Mouse (Mus musculus): ENCODE results near the gene Plpp1.

Plpp1 gene

DNA sequence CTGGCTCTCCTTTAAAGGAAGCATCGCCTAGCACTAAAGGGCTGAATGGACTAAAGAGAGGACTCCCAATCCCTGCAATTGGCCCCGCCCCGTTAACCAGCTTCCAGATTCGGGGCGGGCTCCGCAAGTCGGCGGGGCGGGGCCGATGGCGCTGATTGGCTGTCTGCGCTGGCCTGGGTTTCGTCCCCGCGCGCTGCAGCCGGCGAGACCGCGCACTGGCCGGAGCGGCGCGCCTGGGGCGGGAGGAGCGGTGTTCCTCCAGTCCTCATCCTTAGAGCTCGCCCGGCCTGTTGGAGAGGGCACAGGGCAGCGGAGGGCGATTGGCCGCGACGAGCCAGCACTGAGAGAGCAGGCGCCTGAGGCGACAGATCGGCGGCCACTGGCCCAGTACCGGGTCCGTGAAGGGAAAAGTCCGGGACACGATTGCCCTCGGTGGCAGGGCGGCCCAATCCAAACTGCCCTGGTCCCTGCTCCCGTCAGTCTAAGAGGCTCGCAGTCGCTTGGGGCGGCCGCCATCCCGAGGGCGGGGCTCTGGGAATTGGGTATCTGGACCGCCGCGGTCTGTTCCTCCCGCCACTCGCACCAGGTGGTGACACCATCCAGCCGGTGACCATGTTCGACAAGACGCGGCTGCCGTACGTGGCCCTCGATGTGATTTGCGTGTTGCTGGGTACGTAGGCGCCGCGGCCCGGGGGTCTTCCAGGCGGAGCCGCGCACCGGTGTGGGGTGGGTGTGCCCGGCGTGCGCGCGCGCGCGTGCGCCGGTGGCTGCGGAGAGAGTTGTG, at the start of gene Plpp1:
Gene Plpp1, plus strand, starts transcription at position 196 of the 784 bp plus-strand sequence.
- peak; percentile 97 for DNase-seq

DNA sequence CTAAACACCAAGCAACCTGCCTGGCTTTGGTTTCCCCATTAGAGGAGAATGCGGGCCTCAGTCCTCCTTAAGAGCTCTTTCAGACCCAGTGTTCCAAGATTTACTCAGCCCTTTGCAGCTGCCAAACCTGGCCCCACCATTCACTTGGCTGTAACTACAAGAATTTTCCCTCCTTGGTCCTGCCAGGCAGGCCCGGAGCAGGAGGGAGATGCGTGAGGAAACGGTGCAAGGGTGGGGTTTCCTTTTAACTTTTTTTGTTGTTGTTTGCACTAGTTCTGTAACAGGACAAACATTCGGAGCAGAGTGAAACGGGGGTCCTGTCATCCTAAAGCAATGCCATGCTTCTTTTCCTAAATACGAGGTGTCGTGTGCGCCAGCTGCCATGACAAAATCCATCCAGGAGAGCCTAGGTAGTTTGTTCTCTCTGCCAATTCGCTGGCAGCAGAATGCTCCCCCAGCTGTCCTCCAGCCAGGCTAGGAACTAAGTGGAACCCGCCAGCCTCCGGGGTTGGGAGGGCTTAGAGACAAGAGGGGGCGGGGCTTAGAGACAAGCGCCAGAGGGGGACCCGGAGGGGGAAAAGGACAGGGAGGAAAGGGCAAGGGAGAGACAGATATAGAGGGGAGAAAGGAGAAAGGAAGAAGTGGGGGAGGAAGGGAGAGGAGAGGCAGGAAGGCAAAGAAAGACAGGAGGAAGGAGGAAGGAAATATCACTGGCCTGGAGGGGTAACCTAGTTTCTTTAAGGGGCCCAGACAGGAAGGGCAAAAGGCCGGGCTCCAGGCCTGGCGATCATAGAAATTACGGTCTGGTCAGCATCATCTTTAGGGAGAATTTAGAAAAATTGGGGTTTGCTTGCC, 48.9 kb upstream of the Plpp1 start:
- DNase-seq, result no peak

DNA sequence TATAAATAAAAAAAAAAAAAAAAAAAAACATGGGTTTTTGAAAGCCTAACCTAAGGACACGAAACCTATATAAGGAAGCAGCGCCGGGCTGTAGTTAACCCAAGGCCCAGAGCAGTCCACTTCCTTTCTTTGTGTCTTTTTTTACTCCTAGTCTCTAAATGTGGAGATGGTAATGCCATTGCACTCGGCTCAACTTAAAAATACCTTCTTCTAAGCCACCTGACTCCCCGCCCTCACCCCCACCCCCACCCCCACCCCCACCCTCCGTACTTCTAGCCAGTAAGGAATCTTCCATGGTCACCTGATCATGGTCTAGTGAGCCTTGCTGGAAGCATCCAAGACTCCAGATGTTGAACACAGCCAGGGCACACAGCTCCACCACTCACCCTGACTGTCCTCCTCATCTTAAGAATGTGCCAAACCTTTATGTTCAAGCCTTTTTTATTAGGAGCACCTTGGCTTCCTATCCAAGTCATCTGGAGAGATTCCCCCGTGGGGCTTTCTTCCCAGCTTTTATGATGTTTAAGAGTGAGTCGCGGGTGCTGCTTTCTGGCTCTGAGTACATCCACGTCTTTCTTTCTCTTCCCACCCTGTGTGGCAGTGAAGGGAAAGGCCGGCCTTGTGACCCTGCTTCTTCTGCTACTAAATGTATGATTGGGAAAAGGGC, 48.1 kb upstream of the Plpp1 start:
- no peak for DNase-seq

DNA sequence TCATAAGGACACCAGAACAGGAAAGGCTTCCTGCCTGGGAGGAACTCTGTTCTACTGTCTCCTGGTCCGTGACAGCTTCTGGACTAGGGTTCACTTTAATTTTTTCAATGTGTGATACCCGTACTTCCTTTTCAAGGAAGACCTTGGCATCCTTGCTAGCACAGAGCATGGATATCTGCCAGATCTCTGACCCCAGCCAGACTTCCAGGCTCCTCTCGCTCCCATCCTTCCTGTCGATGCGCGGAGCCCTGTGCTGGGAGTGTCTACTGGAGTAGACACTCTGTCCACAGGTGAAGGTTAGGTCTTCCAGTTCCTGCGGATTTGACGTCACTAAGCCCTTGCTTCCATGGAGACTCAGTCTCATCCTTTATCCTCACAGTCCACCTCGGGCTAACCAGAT, 47.1 kb upstream of the Plpp1 start:
- no peak for DNase-seq

DNA sequence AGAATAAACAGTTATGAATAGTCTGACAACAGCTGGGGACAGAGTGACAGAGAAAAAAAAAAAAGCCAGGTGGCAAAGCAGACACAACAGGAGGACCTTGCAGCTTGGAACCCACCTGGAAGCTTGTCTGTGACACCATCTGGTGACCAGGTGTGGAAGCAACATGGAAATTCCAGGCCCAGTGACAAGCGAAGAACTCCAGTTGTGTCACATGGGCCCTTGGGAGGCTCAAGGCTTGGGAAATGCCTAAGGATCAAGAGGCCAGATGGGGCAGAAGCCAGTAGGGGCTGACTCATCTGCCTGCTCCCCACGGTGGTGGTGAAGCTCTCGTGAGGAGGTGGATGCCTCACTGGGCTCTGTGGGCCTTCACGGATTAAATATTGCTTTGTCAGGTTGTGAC, 45.7 kb upstream of the Plpp1 start:
- peak; percentile 19 for DNase-seq

DNA sequence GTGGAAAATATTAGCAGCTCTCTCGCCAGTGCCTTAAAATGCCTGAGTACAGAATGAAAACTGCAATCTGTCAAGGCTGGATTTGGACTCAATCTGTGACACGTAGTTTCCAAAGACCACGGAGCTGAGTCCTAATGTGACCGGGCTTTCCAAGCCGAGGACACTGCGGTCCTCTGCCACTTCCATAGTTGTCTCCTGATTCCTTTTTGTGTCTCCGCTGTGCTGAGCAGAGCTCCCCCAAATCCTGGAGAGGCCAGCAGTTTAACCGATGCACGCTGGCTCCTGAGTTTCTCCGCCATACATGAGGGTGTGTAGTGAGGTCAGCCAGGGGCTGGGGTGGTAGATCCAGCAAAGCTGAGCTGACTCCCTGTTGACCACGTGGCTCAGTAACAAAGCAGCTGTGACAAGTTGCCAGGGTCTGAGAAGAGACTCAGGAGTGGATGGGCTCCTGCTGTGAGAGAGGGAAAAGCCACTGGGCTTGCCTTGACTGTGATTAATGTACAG, 45.0 kb upstream of the Plpp1 start:
- DNase-seq, result no peak

DNA sequence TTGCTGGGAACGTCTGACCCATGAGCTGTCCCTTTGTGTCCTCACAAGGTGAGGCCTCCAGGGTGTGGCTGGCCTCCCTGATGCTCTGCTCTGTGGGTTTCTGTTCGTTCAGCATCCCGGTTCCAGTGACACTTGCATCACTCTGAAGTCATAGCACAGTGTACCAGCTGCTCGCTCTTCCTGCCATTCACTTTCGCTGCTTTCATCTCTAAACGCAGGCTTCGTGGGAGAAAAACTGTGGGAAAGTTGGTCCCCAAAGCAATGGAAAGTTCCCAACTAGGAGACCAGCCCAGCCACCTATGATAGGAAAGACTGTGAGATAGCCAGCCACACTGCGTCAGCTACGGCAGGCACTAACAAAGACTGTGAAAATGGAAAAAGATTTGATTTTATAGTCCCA, 43.2 kb upstream of the Plpp1 start:
- DNase-seq, result no peak

DNA sequence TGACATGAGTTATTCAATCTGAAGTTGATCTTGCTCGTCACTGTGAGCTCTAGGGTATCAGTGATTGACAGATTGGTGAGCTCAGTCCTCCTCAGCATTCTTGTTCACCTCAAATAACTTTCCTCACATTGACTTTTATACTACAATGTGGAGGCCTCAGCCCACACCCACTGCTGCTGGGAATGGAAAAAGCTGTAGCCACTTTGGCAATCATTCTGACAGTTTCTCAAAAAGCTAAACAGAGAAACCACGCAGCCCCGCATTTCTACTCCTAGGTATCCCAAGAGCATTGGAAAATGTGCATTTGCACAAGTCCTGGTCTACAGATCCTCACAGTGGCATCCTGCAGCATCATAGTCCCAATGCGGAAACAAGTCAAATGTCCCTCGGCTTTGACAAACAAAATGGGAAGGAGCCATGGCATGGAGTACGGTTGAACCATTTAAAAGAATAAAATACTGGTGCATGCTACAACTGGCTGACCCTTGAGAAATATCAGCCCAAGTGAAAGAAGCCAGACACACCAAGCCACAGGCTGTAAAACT, 42.0 kb upstream of the Plpp1 start:
- no peak for DNase-seq

DNA sequence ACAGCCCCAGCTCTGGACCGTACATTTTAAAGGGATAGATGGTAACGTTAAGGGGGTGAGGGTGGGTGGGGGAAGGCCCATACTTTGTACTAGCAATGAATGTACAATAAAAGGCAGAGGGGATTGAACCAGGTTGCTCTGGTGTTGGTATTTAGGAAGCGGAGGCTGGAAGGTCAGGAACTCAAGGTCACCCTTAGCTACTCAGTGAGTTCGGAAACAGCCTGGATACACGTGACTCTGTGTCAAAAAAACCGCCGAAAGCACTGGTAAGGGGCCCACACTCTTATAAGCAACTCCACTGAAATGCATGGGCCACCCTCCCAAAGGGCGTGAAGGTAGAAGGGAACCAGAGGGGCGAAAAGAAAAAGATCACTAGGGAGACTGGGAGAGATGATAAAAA, 41.2 kb upstream of the Plpp1 start:
- DNase-seq, result no peak

DNA sequence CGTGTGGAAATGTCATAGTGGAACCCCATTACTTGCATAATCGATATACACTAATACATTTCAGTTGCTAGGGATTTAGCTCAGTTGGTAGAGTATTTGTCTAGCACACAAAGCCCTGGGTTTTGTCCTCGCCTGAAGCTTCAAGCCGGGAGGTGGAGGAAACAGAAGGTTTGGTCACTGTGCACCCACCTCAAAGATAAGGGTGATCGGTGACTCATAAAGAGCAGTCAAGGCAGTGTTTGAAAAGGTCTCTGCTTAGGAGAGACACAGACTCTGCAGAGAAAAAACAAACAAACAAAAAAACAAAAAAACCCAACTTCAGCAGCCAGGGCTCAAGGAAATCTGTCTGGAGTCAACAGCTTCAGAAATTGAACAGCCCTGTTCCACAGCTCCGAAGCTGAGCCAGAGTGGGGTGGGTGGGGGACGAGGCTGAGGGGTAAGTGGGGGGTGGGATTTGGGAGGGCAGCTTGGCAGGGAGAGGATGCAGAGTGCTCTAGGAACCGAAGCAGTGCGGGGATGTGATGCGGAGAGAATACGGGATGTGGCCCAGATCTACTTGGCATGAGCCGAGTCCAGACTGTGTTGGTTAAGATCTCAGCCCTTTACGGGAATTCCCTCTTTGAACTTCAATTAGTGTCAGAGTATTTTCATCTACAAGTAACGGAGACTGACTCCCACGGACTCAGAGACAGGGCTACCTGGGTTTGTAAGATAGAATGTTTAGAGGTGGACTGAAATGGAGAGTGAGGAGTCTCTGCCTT, 40.6 kb upstream of the Plpp1 start:
- DNase-seq, result no peak

DNA sequence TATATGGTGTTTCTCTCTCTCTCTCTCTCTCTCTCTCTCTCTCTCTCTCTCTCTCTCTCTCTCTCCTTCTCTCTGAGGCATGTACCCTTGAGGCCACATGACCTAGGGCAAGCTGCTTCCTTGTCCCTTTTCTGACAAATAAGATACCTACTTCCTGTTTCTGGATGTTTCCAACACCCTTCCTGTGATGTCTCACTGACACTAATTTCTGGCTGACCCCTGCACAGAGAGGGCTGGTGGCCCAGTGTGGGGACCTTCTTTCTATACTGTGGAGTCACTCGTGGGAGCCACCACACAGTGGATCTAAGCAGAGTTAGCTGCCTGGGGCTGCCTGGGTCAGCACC, 40.1 kb upstream of the Plpp1 start:
- DNase-seq, result no peak

DNA sequence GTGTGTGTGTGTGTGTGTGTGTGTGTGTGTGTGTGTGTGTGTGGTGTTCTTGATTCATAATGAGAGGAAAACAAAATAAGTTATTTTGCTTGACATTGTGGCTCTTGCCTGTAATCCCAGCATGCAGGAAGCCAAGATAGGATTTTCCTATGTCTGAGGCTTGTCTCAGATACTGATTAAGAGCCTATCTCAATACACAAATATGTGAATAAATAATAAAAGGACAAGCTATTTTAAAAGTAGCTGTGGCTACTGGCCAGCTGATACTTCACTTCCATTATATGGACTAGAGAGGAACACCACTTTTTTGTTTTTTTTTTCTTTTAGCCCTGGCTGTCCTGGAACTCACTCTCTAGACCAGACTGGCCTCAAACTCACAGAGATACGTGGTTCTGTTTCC, 38.8 kb upstream of the Plpp1 start:
- no peak for DNase-seq

DNA sequence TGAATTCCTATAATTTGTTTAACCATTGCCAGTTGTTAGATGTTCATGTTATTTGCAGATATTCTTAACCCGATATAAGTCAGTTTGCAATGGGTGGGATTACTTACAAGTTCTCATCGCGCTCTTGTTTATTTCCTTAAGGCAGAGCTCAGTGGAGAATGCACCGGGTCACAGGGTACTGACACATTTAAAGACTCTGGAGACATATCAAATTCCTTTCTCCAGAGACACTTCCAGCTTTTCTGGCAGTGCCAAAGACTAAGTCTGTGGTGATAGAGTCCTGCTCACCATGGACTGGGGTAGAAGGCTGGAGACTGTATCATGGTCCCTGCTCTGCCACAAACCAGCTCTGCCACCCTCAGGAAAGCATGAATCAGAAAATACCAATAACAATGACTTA, 38.0 kb upstream of the Plpp1 start:
- no peak for DNase-seq

DNA sequence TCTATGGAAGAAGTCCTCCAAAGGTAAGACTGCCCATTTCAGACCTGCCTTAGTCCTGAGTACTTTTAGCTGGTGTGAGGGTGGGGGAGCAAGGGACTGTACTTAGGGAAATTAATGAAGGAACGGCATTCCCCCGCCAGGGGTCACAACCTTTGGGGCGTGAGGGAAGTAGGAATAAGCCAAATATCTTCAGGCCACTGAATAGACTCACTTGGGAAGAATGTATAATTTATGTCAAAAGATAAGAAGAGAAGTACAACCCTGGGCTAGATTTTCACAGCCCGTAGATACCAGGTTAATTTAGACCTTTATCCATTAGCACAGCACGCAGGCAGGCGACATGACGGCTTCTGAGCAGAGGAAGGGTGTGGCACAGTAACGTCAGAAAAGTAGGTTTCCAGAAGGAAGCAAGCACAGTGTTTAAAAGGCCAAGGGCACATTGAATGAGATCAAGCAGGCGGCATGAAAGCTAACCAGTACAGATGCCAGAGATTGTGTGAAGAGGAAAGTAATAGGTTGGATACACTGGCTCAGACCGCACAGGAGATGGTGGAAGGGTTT, 37.0 kb upstream of the Plpp1 start:
- DNase-seq, result no peak

DNA sequence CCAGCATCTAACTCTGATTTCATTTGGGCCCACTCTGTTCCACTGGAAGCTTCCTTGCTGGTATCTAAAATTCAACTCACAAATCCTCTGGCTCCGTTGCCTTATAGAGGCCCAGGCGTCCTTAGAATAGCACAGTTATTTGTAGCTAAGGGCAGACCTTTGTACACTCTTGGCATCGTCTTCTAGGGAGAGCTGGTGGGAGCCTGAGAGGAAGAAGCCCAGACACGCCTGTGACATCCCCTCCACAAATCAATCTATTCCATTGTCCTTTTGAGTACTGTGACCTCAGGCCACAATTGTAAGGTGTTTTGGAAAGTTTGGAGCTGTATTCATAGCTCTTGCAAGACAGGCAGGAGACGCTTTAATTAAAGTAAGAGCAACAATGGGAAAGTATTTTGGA, 36.0 kb upstream of the Plpp1 start:
- DNase-seq, result no peak

DNA sequence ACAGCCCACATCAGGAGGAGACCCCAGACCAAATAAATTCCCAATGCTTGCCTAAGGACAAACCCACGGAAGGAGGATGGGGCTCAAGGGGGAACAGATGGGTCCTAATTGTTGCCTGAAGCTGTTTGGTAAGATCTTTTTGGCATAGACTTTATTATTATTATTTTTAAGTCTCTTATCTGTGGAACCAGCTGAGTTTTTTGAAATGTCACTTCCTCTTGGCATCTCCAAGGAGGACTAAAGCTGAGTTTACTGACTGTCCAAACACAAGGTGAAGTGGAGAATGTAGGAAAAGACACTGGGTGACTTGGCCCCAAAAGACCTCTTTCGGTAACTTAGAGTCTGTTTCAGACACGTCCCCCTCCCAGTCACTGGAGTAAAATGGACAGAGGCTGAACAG, 34.9 kb upstream of the Plpp1 start:
- DNase-seq, result no peak

DNA sequence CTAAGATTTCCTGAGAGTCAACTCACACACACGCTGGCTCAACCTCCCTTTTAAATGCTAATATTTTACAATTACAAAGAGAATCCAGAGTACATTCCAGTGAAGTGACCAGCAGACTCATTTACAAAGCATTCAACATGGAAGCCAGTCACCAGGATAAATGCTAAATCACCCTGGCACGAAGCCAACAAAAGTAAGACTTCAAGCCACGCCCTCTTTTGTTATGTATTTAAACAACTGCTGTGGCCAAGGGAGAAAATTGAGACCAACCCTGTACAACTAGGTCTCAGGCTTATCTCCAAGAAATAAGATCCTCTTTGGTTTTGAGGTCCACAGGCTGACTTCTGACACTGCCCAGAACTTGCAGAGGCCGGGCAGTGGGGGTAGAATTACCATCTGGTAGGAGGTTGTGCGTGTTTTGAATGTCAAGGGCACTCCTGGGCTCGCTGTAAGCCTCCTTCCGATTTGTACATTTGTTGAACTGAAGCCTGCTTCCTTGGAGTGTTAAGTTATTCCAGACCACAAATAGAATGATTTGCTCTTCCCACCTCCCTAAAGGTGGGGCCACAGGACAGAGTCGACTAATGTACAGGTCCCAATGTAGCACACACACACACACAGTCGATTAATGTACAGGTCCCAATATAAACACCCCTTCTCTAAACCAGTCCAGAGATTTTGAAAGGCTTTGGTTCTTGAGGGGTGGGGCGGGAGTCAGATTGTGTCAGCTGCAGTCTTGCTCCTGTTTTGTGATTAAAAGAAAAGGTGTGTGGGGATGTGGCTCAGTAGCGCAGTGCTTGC, 29.9 kb upstream of the Plpp1 start:
- no peak for DNase-seq

DNA sequence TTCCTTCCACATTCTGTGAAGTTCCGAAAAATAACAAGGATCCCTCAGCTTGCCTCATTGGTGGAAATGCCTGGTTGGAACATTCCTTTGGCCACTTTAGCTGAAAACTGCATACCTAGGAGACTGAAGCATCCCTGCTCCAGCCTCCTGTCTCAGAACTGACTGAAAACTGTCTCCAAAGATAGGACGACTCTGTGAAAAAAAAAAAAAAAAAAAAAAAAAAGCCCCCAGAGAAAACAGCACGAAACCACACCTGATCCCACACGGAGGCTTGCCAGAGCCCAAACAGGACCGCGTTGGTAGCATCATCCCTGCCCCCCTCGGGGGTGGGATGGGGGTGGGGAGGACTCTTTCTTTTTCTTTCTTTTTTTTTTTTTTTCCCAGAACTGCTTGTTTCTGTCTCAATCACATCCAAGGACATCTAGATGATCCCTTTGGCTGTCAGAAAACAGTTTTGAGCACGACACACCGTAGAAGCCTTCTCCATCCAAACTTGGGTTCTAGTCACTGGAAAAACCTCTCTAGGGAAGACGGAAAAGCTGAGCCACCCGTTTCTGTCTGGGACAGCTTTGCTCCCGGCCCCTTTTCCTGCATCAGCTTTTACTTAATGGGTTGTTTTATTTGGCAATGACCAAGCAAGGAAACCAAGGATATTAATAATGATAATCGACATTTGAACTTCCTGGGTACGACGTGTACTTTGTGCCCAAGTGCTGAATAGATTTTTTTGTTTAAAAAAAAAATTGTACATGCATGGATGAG, 29.0 kb upstream of the Plpp1 start:
- no peak for DNase-seq

DNA sequence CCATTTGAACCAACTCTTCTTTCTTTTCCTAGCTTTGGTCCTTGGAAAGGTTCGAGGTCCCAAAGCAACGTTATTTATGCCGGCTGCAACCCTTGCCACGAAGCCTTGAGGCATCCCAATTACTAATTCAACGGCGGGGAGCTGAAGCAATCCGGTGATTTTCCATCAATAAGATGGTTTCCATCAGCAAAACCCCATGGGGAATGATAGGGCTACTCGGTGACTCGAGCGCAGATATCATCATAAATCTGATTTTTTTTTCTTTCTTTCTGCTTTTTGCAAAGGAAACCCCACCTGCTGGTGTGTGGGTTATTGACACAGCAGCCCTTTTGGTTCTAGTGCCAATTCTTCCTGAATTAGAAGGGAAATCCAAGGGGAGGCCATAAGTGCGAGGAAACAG, 28.3 kb upstream of the Plpp1 start:
- no peak for DNase-seq

DNA sequence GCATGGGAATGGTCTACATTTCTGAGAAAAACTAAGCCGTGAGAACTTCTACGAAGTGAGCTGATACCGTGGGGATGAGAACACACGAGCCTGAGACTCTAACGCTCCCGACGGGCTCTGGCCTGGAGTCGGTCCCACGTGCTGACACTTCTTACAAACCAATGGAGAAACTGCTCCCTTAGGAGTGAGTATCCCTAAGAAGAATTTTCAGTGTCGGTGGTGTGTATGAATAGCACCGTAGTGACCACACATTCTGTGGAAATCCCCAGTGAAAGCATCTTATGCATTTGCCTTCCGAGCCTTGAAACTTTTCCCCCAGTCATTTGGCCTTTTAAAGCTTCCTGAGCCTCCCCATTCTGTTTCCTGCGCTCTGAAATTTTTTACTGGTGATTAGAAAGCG, 27.7 kb upstream of the Plpp1 start:
- DNase-seq, result no peak
